In genomic region chr8:118701312-118701880, GRCm38 (mm10) we compare ENCODE assay signal across 12 mouse cellular contexts.
A peak's percentile ranks its signal among the peaks of the same experiment; 100 is the strongest.
DNase-seq lines count a peak whose midpoint lies in the region; ATAC-seq and TF ChIP-seq lines count a peak whose summit lies in the region.
"Had no signal": no experiment of that assay in that cellular context is flagged by ENCODE, and none has a peak within 500 bp of the region (broad histone marks: within the 10 kb centered on the region; RNA-seq: fewer than 3 reads in every experiment).

No protein-coding gene starts in this region.

- H3K36me3 ChIP-seq in lung, embryonic 15.5 days, result no peaks in the 10 kb centered on the region
- H3K36me3 ChIP-seq in stomach, embryonic 15.5 days, result no peaks in the 10 kb centered on the region
- no peaks in the 10 kb centered on the region for H3K36me3 ChIP-seq in thymus, adult 2 months (ENCODE audit: control insufficient read depth, insufficient read depth, low read length)
- H3K36me3 ChIP-seq: hindbrain, embryonic 10.5 days had no signal

- intact Hi-C loops in heart, postnatal 36 days (cut with DNase I), result loop anchor here (5.0 kb wide), 2 partner anchors 151 to 414 kb away; no protein-coding TSS in a partner anchor

- peak overlapping the region; percentile 30 for H3K4me2 ChIP-seq in lung, embryonic 15.5 days
- peak overlapping the region; percentile 33 for H3K4me2 ChIP-seq in stomach, embryonic 15.5 days

- peak; percentile 69; the same call in 1 of the 2 replicates for ATAC-seq in lung, embryonic 15.5 days (ENCODE audit: borderline replicate concordance, extremely low read depth, low FRiP score, low TSS enrichment)
- ATAC-seq in stomach, embryonic 15.5 days (ENCODE audit: insufficient read depth, low FRiP score, low read depth), result no peak
- ATAC-seq: activated CD4-positive, CD25-positive, alpha-beta regulatory T cell, adult 4 months; forebrain, embryonic 14.5 days had no signal

- no peak for TF ChIP-seq POLR2A in thymus, adult 2 months (IDR thresholded peaks at IDR 0.05; ENCODE audit: control insufficient read depth, extremely low read depth, insufficient read depth, low read length, poor library complexity)

- no peak for TF ChIP-seq CTCF in thymus, adult 2 months (IDR thresholded peaks at IDR 0.05; ENCODE audit: borderline replicate concordance, control insufficient read depth, extremely low read depth, insufficient read depth, low read length, poor library complexity)

- no peak for DNase-seq in lung, postnatal 10 days
- DNase-seq in heart, adult 8-10 months (ENCODE audit: low spot score), result peak; percentile 44
- DNase-seq in heart, postnatal 36 days, result peak; percentile 28
- DNase-seq in cerebellum, adult 8-10 months, result no peak
- DNase-seq in thymus, adult 2 months, result no peak
- DNase-seq in layer of hippocampus, adult 8-10 months (ENCODE audit: low spot score in 2 of 2), result no peak
- DNase-seq: kidney, postnatal 4 days had no signal

- H3K27ac ChIP-seq in lung, embryonic 15.5 days, result no peak overlapping the region
- H3K27ac ChIP-seq in stomach, embryonic 15.5 days, result no peak overlapping the region
- H3K27ac ChIP-seq in thymus, adult 2 months (ENCODE audit: control insufficient read depth, insufficient read depth, low read length), result no peak overlapping the region
- H3K27ac ChIP-seq: hindbrain, embryonic 10.5 days had no signal

- 0 out of 2 replicates have a peak, but pooled peaks cover 3% of the 10 kb centered on the region for H3K4me1 ChIP-seq in lung, embryonic 15.5 days
- no peaks in the 10 kb centered on the region for H3K4me1 ChIP-seq in stomach, embryonic 15.5 days
- H3K4me1 ChIP-seq in thymus, adult 2 months (replicated peaks; ENCODE audit: control insufficient read depth, insufficient read depth, low read length), result no peaks in the 10 kb centered on the region
- H3K4me1 ChIP-seq: hindbrain, embryonic 10.5 days had no signal

- H3K9me3 ChIP-seq in lung, embryonic 15.5 days, result no peaks in the 10 kb centered on the region
- H3K9me3 ChIP-seq in stomach, embryonic 15.5 days, result no peaks in the 10 kb centered on the region

- H3K4me3 ChIP-seq in lung, embryonic 15.5 days, result no peak overlapping the region
- no peak overlapping the region for H3K4me3 ChIP-seq in stomach, embryonic 15.5 days (replicated peaks)
- H3K4me3 ChIP-seq in thymus, adult 2 months (ENCODE audit: control insufficient read depth, insufficient read depth, low read length), result no peak overlapping the region
- H3K4me3 ChIP-seq: hindbrain, embryonic 10.5 days had no signal

- H3K27me3 ChIP-seq in lung, embryonic 15.5 days, result no peaks in the 10 kb centered on the region
- H3K27me3 ChIP-seq in stomach, embryonic 15.5 days (replicated peaks), result no peaks in the 10 kb centered on the region
- H3K27me3 ChIP-seq in thymus, adult 2 months (ENCODE audit: control insufficient read depth, insufficient read depth, low read length), result no peaks in the 10 kb centered on the region

- 37% methylated on average over 22 of the region's 22 CpGs for WGBS in lung, embryonic 15.5 days
- WGBS in stomach, embryonic 15.5 days, result 47% methylated on average over 22 of the region's 22 CpGs
- WGBS in thymus, adult 2 months, result 90% methylated on average over 22 of the region's 22 CpGs

- H3K9ac ChIP-seq in lung, embryonic 15.5 days, result no peak overlapping the region
- H3K9ac ChIP-seq in stomach, embryonic 15.5 days, result no peak overlapping the region

Comparison
In these comparisons a context has a peak if more than half of its experiments do, and no peak if none do; other contexts are left out.
1. DNase-seq: peak in heart, adult 8-10 months (single experiment) and heart, postnatal 36 days (2 of 2); none in lung, postnatal 10 days (single experiment), cerebellum, adult 8-10 months (single experiment), thymus, adult 2 months (single experiment) and layer of hippocampus, adult 8-10 months (0 of 2).